Mouse (Mus musculus) lung, postnatal 0 days (tissue): ENCODE data around the gene Farp1. TPM values are rescaled to one million over a fixed set of nuclear protein-coding genes. Genes with fewer than 3 reads are reported as not detected.

Experiments used
- ATAC-seq: fragments of 200-750 bp; cut with Nextera tagmentation; 2 replicates; pipeline ENCODE4 v1.8.0; 2017; ENCODE audit warnings: moderate library complexity
- DNase-seq: peaks from one replicate; pipeline ENCODE4 v3.0.0-alpha.2; 2016; ENCODE audit warnings: low spot score
- H3K27ac ChIP-seq: fragments of 300-500 bp; sonication (generic); 2 replicates; pipeline ENCODE4 v1.5.1; 2014; ENCODE audit warnings: antibody characterized with exemption, mild to moderate bottlenecking, low read length, mixed read lengths
- H3K27me3 ChIP-seq: fragments of 300-500 bp; sonication (generic); replicated peaks from 2 replicates; pipeline ENCODE4 v1.6.1; 2014; ENCODE audit warnings: low read length, mixed read lengths; ENCODE audit not compliant: insufficient read depth
- H3K36me3 ChIP-seq: fragments of 300-500 bp; sonication (generic); 2 replicates; pipeline ENCODE4 v1.6.1; 2014; ENCODE audit warnings: low read length, mixed read lengths; ENCODE audit not compliant: insufficient read depth
- H3K4me1 ChIP-seq: fragments of 300-500 bp; sonication (generic); 2 replicates; pipeline ENCODE4 v1.6.1; 2014; ENCODE audit warnings: antibody characterized with exemption, low read depth, low read length, mixed read lengths; ENCODE audit not compliant: insufficient read depth
- H3K4me2 ChIP-seq: fragments of 300-500 bp; sonication (generic); replicated peaks from 2 replicates; pipeline ENCODE4 v1.6.1; 2014; ENCODE audit warnings: low read depth, mild to moderate bottlenecking, low read length, moderate library complexity, mixed read lengths
- H3K4me3 ChIP-seq: fragments of 300-500 bp; sonication (generic); 2 replicates; pipeline ENCODE4 v1.5.1; 2014; ENCODE audit warnings: low read depth, low read length
- H3K9ac ChIP-seq: fragments of 300-500 bp; sonication (generic); replicated peaks from 2 replicates; pipeline ENCODE4 v1.6.1; 2014; ENCODE audit warnings: low read depth, mild to moderate bottlenecking
- H3K9me3 ChIP-seq: fragments of 300-500 bp; sonication (generic); 2 replicates; pipeline ENCODE4 v1.6.1; 2016; ENCODE audit warnings: low read length, mixed read lengths
- CTCF ChIP-seq: IDR thresholded peaks from 2 replicates; pipeline ENCODE4 v1.5.1; 2016; ENCODE audit warnings: antibody characterized with exemption, mild to moderate bottlenecking
- EP300 ChIP-seq: IDR thresholded peaks from 2 replicates; pipeline ENCODE4 v1.6.1; 2016; ENCODE audit warnings: antibody characterized with exemption, mild to moderate bottlenecking, control low read depth
- WGBS: fragments of 180-500 bp; shearing (Covaris S2); extraction: QIAGEN DNeasy Blood & Tissue Kit; methylation state at CpG from one replicate; pipeline ENCODE4 v1.1.7; 2014; 5-methylcytosine and 5-hydroxymethylcytosine counted together
- polyA plus RNA-seq: library from polyadenylated mRNA; unstranded; fragments of >200 nt; fragmentation: Nextera tagmentation; extraction: Ambion mirVana; gene quantifications from 2 replicates; pipeline ENCODE4 v1.2.1, GENCODE M21; 2015

The Farp1 gene
- polyA plus RNA-seq, 1 experiment from 2014 or later, result 17.9 TPM

DNA sequence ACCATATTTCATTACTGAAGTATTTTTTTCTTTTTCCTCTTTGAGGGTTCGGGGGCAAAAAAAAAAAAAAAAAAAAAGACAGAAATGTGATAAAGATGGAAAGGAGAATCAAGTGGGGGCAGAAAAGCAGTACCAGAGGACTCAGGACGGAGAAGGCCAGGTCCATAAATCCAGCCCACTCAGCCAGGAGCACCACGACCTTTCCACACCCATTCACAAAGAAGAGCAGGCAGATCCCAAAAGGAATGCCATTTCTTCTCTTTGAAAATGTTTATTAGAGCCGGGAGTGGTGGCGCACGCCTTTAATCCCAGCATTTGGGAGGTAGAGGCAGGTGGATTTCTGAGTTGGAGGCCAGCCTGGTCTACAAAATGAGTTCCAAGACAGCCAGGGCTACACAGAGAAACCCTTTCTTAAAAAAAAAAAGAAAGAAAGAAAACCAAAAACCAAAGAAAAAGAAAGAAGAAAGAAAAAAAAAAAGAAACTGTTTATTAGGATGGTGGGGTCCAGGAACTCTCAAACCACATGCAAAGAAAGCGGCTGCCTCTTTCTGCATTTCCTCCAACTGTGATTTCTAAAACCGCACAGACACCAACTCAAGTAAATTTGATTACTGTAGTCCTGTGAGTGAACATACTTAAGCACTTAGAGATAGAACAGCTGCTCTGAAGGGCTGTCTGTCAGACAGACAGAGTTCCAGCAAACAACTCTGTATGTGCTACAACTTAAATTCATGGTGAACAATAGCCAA lies 270.5 kb downstream of the Farp1 start:
- Histone ChIP-seq H3K4me2 (no peak overlapping the region), H3K27me3 (no peaks in the 10 kb centered on the region), H3K27ac (no peak overlapping the region), H3K4me1 (0 out of 2 replicates have a peak, but pooled peaks cover 5% of the 10 kb centered on the region), H3K9me3 (no peaks in the 10 kb centered on the region), H3K9ac (no peak overlapping the region), H3K4me3 (no peak overlapping the region), H3K36me3 (peaks cover 11% of the 10 kb centered on the region)
- ATAC-seq (no peak), DNase-seq (no peak)
- WGBS, result 75% methylated on average over 7 of the region's 8 CpGs
- no peak for TF ChIP-seq CTCF
- TF ChIP-seq EP300, result no peak

- WGBS, result 67% methylated on average over 3 of the region's 3 CpGs
- Histone ChIP-seq H3K4me2 (no peak overlapping the region), H3K4me3 (no peak overlapping the region), H3K9ac (no peak overlapping the region), H3K27ac (no peak overlapping the region), H3K9me3 (no peaks in the 10 kb centered on the region), H3K36me3 (no peaks in the 10 kb centered on the region), H3K27me3 (no peaks in the 10 kb centered on the region), H3K4me1 (peaks cover 7% of the 10 kb centered on the region)
- TF ChIP-seq CTCF, result no peak
- no peak for TF ChIP-seq EP300
- no peak for ATAC-seq
- no peak for DNase-seq
Measured at GRCm38 (mm10) chr14:121309909-121310308, 274.9 kb downstream of the Farp1 start.

DNA sequence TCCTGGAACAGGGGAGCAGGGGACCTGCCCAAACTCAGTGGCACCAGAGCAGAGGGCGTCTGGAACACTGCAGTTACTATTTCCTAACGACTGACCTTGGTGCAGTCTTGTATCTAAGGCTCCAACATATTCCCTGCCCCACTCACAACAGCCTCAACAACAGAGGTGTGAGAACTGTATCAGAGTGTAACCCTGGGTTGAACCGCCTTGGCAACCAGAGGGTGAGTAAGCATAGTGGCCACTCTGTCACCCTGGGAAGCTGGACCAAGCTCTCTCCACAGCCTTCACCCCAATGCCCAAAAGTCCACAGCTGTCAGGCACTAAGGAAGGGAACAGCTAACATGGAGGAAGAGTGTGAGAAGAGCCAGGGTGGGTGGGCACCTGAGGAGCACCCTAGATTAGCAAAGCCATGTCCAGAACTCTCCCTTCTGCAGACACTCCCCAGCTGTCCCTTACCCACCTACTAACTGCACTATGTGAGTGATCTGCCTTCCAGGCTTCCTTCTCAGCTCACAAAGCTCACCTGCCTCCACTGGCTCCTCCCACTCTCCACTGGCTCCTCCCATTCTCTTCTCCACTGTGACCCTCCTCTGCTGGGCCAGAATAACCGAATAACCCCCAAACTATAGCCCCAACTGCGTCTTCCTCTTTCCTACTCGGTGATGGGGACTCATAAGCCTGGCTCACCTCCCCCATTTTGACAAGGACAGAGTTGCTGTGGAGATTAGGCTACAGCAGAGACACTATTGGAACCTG lies 275.5 kb downstream of the Farp1 start:
- Histone ChIP-seq H3K9ac (no peak overlapping the region), H3K27ac (no peak overlapping the region), H3K4me3 (no peak overlapping the region), H3K36me3 (no peaks in the 10 kb centered on the region), H3K9me3 (no peaks in the 10 kb centered on the region), H3K27me3 (no peaks in the 10 kb centered on the region), H3K4me2 (no peak overlapping the region), H3K4me1 (peaks cover 12% of the 10 kb centered on the region)
- 69% methylated on average over 6 of the region's 6 CpGs for WGBS
- DNase-seq (no peak), ATAC-seq (0 out of 2 replicates have a peak, but pooled peaks have one; percentile 14)
- TF ChIP-seq EP300 (no peak), CTCF (no peak)

- H3K9ac ChIP-seq, result no peak overlapping the region
- ATAC-seq, result no peak
- TF ChIP-seq CTCF (no peak), EP300 (no peak)
- 64% methylated on average over 2 of the region's 2 CpGs for WGBS
- H3K4me3 ChIP-seq, result no peak overlapping the region
- H3K36me3 ChIP-seq, result no peaks in the 10 kb centered on the region
- DNase-seq, result no peak
- H3K4me2 ChIP-seq, result no peak overlapping the region
- H3K27me3 ChIP-seq, result no peaks in the 10 kb centered on the region
- no peak overlapping the region for H3K27ac ChIP-seq
- H3K9me3 ChIP-seq, result no peaks in the 10 kb centered on the region
- H3K4me1 ChIP-seq, result peaks cover 12% of the 10 kb centered on the region
Measured at GRCm38 (mm10) chr14:121311083-121311482, 276.1 kb downstream of the Farp1 start.

- Histone ChIP-seq H3K4me1 (peaks cover 12% of the 10 kb centered on the region), H3K9me3 (no peaks in the 10 kb centered on the region), H3K27ac (no peak overlapping the region), H3K27me3 (no peaks in the 10 kb centered on the region), H3K36me3 (no peaks in the 10 kb centered on the region), H3K4me2 (no peak overlapping the region), H3K9ac (no peak overlapping the region), H3K4me3 (no peak overlapping the region)
- WGBS, result 87% methylated on average over 10 of the region's 10 CpGs
- DNase-seq (no peak), ATAC-seq (no peak)
- TF ChIP-seq CTCF (no peak), EP300 (no peak)
Measured at GRCm38 (mm10) chr14:121313283-121313682, 278.3 kb downstream of the Farp1 start.

- 38% methylated on average over 3 of the region's 3 CpGs for WGBS
- no peak for DNase-seq
- H3K9ac ChIP-seq, result no peak overlapping the region
- peaks cover 11% of the 10 kb centered on the region for H3K4me1 ChIP-seq
- H3K4me3 ChIP-seq, result no peak overlapping the region
- H3K9me3 ChIP-seq, result no peaks in the 10 kb centered on the region
- no peak overlapping the region for H3K27ac ChIP-seq
- H3K4me2 ChIP-seq, result no peak overlapping the region
- no peak for ATAC-seq
- no peaks in the 10 kb centered on the region for H3K27me3 ChIP-seq
- no peaks in the 10 kb centered on the region for H3K36me3 ChIP-seq
- TF ChIP-seq CTCF, result no peak
- no peak for TF ChIP-seq EP300
Measured at GRCm38 (mm10) chr14:121314934-121315333, 279.9 kb downstream of the Farp1 start.
